Mouse (Mus musculus) lung, adult 18-20 months (tissue): Measurements from ENCODE around the gene Adam1a.

Experiments
- DNase-seq, 2 experiments: peaks; one replicate each; pipeline ENCODE4 v3.0.0; 2022; ENCODE audit warnings: mixed read lengths in 2 of 2

The Adam1a gene

DNA sequence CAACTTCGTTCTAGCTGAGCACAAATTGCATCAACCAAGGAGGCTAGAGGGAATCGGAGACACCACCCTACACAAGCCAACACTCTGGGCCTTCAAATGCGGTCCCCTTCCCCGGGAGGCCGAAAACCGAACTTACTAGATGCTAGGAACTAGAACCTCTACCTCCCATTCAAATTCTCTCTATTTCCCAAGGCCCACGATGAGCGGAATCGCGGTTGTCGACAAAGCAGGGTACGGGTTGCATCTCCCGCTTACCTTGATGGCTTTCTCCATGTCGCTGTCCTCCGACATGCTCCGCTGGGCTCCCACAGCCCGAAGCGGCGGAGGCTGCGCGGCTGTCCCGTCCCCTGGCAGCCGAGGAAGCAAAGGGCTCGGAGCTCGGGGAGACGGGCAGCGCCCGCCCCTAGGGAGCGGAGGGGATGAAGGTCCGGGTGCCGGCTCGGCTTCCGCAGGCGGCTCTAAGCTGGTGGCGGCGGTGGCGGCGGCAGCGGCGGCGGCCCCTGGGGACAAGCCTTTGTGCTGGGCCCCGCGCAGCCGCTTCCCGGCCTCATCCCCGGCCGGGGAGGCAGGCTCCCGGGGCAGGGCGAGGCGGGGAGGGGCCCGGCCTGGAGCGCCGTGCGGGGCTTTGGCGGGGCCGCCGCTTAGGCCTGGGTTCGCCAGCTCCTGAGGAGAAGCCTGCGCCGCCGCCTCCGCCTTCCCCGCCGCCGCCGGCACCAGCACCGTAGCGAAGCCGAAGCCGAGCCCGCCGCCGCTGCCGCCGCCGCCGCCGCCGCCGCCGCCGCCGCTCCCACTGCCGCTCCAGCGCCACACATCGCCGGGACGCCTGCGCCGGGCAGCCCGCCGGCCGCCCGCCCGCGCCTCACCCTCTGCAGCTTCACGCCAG, at the start of gene Adam1a, which contains the start of gene Gm42878:
Gene Adam1a, minus strand, starts transcription at position 573 of the 883 bp plus-strand sequence.
Gene Gm42878, minus strand, starts transcription at position 573 of the 883 bp plus-strand sequence.
- DNase-seq: peak in 1 of 2 experiments; percentile 21

DNA sequence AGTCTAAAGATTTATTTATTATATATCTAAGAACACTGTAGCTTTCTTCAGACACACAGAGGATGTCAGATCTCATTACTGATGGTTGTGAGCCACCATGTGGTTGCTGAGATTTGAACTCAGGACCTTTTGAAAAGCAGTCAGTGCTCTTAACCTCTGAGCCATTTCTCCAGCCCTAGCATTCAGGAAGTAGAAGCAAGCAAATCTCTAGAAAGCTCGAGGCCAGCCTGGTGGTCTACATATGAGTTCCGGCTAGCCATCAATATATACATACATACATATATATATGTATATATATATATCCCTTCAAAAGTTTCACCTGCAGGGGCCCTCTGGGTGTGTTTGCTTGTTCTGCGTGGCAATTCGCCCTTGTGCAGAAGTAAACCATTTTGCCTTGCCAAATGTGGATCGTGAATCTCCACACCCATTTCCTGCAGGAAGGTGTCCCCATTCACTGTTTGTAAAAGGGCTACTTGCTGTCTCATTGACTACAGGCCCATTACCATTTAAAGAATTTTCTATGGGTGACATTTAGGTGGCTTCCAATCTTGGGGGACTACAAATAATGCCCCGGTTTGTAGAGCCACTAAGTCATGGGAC, 49.5 kb upstream of the Adam1a start:
- peak in 1 of 2 experiments; percentile 40 for DNase-seq

DNA sequence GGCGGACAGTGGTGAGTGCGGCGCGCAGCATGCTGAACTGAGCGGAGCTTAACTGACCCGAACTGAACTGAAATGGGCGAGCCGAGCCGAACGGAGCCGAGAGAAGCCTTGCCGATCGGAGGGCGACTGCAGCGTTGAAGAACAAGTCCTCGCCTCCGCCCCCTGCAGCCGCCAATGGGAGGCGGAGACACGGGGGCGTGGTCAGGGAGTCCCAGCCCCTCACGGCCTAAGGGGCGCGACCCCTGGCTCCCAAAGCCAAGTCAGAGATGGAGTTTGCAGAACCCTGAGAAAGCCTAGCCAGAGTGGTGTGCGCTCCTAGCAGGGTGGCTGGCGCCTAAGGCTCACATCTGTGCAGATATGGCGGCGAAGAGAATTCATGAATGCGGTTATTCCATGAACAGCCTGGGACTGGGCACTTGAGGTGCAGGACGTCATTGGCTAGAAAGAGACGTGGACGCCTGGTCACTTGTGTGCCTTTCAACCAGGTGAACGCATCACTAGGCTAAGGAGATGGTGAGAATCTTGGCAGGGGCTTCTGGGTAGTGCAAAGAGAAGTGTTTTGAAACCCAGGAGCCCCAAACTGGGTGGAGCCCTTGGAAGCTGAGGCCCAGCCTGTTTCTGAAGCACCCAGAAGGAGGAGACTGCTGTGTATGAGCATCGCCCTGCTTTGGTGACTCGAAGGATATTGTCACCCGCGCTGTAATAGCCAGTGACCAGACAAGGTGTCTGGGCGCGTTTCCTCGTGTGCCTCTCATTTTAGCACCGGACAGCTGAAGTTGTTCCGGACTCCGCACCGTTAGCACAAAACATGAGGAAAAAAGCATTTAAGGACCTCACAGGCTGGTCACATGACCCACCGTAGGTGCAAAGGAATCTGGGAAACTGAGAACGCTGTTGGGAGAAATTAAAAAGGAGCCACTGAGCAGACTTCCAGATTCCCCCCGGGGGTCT, 48.4 kb upstream of the Adam1a start, which contains the start of gene Aldh2:
Gene Aldh2, minus strand, starts transcription at position 374 of the 951 bp plus-strand sequence.
- peak; percentile 91 to 94 for DNase-seq

GRCm38 (mm10) chr5:121592816-121593407, 47.6 kb upstream of the Adam1a start:
- DNase-seq: peak; percentile 33 to 50

DNA sequence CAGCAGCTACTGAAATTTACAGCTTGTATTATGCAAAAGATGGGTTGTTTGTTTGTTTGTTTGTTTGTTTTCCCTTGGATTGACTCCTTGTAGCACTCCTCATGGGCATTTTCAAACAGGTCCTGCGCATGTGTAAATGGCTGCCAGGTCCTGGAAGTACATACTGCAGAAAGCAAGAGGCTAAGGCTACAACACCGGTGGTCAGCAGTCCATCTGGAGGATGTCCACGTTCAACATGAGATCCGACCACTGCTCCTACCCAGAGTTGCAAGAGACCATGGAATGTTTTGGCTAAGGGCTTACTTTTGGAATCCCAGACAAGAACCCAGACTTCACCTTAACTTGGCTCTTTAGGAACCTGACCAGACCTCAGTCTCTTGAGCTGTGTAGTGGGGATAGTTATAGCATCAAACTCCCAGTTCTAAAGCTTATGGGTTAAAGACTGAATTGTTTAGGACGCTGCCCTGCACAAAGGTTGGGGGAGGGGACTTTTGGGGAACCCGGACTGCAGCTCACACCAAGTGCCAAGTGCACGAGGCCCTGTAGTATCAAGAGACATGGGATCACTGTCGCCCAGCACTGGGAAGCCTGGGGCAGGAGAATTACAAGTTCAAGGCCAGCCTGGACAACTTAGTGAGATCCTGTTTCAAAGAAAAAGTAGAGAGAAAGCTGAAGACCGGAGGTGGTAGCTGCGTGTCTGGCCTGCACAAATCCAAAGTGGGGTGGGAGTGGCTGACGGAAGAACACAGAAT, 47.0 kb upstream of the Adam1a start:
- peak in 1 of 2 experiments; percentile 57 for DNase-seq

GRCm38 (mm10) chr5:121591417-121592063, 46.3 kb upstream of the Adam1a start:
- DNase-seq: peak in 1 of 2 experiments; percentile 23

DNA sequence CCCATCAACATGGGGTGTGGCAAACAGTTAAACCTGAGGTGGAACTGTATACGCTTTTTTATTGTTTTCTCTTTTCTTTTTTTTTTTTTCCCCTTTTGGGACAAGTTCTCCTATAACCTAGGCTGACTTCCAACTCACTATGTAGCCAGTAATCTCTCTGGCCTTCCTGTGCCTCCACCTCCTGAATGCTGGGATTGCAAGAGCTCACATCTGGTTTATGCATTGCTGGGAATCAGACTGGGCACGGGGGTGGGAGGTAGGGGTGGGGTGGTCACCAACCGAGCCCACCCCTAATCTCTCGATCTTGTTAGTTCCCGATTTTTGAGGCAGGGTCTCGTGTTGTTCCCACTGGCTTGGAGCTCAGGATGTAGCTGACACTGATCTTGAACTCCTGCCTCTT, 44.6 kb upstream of the Adam1a start:
- no peak for DNase-seq

GRCm38 (mm10) chr5:121586400-121587039, 41.2 kb upstream of the Adam1a start:
- peak; percentile 83 to 90 for DNase-seq

DNA sequence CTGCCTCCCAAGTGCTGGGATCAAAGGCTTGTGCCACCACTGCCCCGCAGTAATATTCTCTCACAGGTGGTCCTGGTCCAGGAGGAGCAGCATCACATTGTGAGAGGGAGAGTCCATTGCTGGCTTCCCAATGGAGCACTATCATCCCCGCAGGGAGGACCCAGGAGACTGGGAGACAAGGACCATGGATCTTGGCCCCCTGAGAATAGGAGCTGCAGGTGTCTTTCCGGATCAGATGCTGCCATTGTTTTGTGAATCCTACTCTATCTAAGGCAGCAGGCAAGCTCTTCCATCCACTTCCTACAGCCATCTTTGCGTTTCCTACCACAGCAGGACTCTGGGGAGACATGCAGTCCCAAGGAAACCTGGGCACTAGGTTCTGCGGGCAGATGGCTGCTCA, 40.4 kb upstream of the Adam1a start:
- DNase-seq: no peak

DNA sequence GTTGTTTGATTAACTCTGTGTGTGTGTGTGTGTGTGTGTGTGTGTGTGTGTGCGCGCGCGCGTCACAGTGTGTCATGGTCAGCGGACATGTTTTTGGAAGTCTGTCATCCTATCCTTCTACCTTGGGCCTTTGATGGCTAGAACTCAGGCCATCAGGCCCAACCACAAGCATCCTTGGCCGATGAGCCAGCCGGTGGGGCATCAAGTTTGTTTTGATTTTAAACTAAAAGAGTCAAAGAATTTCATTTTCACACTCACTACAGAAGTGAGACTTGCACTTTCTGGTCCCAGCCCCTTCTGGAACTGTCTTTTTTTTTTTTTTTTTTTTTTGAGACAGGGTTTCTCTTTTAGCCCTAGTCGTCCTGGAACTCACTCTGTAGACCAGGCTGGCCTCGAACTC, 39.7 kb upstream of the Adam1a start:
- no peak for DNase-seq

GRCm38 (mm10) chr5:121583765-121584501, 38.7 kb upstream of the Adam1a start:
- DNase-seq: peak; percentile 97 to 98

GRCm38 (mm10) chr5:121581945-121582344, 36.7 kb upstream of the Adam1a start:
- no peak for DNase-seq

DNA sequence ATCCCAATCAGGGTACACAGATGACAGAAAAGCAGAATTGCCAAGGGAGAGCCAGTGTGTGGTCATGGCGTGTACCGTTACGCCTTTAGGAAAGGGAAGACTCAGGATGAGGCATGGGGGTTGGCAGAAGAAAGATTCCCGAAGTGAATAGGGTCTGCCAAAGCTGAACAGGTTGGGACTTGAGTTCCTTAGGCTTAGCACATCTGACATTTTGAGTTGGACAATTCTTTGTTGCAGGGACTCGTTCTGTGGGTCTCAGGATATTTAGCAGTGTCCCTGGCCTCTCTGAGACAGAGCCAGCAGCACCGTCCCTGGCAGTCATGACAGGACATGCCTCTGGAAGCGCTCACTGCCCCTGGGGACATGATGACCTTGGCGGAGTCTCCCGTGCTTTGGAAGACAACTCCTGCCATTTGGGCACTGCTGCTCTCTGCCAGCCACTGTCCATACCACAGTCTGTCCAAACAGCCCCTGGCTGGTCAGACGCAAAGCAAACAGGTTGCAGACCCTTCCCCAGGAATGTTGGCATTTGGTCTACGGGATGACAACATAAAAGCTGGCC, 31.7 kb upstream of the Adam1a start:
- DNase-seq: no peak

GRCm38 (mm10) chr5:121575867-121576266, 30.6 kb upstream of the Adam1a start:
- DNase-seq: no peak

GRCm38 (mm10) chr5:121574145-121574544, 28.9 kb upstream of the Adam1a start:
- DNase-seq: no peak

DNA sequence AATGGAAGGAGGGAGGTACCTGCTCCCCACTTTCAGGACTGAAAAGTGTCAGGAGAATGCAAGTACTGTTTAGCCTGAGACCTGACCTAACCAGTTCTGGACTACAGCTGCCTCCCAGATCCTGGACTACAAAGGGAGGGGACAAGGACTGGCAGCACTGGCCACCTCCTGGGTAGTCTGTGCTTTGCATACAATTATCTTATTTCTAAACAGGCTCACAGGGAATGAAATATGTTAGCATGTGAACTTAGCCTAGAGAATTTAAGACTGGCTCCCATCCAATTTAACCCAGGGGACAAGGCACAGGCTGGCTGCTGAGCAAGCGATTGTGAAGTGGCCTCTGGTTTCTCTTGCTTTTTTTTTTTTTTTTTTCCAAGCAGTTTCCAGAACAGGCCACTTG, 25.5 kb upstream of the Adam1a start:
- DNase-seq: peak in 1 of 2 experiments; percentile 41

GRCm38 (mm10) chr5:121569881-121570420, 24.7 kb upstream of the Adam1a start:
- peak; percentile 85 to 90 for DNase-seq

DNA sequence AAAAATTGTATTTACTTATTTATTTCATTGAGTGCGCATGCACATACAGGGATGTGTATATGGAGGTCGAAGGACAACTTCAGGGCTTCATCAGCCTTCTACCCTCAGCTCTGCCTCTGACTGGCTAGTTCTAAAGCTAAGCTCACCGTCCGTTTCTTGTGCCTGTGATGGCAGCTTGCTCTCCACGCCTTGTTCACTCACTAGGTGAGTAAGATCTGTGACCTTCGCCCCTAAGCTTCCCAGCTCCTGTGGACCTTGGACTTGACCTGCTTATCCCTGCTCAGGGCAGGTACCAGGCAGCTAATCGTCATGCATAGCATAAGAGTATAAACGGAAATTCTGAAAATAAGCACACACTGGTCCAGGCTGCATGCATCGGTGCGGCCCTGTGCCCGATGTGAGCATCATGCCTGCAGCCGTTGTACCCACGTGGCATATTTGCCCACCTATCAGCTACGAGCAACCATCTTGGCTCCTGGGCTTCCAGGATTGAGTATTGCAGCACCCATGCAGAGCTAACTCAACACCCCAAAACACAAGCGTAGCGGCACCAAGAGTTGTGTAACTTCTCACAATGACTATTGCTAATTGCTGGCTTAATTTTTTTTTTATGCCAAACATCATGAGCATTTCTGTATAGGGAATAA, 20.9 kb upstream of the Adam1a start:
- DNase-seq: no peak
